Mouse (Mus musculus): Measurements from ENCODE around the gene Car11.
A peak's percentile ranks its signal among the peaks of the same experiment; 100 is the strongest.

Car11 gene

GRCm38 (mm10) chr7:45726419-45726818, 26.8 kb downstream of the Car11 start:
- DNase-seq: no peak

GRCm38 (mm10) chr7:45727625-45728024, 28.0 kb downstream of the Car11 start:
- no peak for DNase-seq

GRCm38 (mm10) chr7:45730727-45731431, 31.2 kb downstream of the Car11 start:
- peak; percentile 45 for DNase-seq

GRCm38 (mm10) chr7:45733477-45733876, 33.8 kb downstream of the Car11 start:
- no peak for DNase-seq

- peak; percentile 86 for DNase-seq
Measured at GRCm38 (mm10) chr7:45739162-45739763, 39.6 kb downstream of the Car11 start.

GRCm38 (mm10) chr7:45739820-45740219, 40.2 kb downstream of the Car11 start:
- no peak for DNase-seq

GRCm38 (mm10) chr7:45741308-45741707, 41.7 kb downstream of the Car11 start:
- no peak for DNase-seq

GRCm38 (mm10) chr7:45741777-45742176, 42.1 kb downstream of the Car11 start:
- DNase-seq: no peak

GRCm38 (mm10) chr7:45742338-45742737, 42.7 kb downstream of the Car11 start:
- DNase-seq: no peak

GRCm38 (mm10) chr7:45744387-45744786, 44.7 kb downstream of the Car11 start:
- peak; percentile 67 for DNase-seq

GRCm38 (mm10) chr7:45746518-45746917, 46.9 kb downstream of the Car11 start:
- DNase-seq: no peak

- DNase-seq: no peak
Measured at GRCm38 (mm10) chr7:45747450-45747849, 47.8 kb downstream of the Car11 start.

GRCm38 (mm10) chr7:45748110-45748509, 48.5 kb downstream of the Car11 start:
- DNase-seq: peak; percentile 15

GRCm38 (mm10) chr7:45749401-45749800, 49.8 kb downstream of the Car11 start:
- DNase-seq: no peak

- peak; percentile 30 for DNase-seq
Measured at GRCm38 (mm10) chr7:45750162-45750561, 50.5 kb downstream of the Car11 start.

Data from kidney, adult 18-20 months (tissue).